In the genomic region with DNA sequence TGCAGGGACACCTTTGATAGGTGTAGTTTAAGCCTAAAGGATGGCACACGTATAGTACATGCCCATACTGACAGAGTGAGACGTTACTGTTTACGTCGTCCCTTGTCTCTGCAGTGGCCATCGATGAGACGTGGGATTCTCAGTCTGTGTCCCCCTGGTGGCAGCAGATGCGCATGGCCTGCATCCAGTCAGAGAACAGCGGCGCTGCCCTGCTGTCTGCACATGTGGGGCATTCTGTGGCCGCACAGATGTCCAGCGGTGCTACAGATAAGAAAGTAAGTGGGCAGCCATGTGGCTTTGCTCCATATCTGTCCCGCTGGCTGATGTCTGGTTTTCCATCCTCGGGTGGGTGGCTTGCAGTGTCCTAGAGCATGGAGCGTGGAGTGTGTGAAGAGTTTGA, we compare ENCODE assay signal across 8 mouse cellular contexts. TPM values are rescaled to one million over a fixed set of nuclear protein-coding genes. Genes with fewer than 3 reads are reported as not detected.
DNase-seq lines count a peak whose midpoint lies in the region; ATAC-seq and TF ChIP-seq lines count a peak whose summit lies in the region.

No protein-coding gene starts in this region.

- H3K4me2 ChIP-seq in forebrain, embryonic 11.5 days (ENCODE audit: low read depth, low read length, severe bottlenecking) = no peak overlapping the region
- no peak overlapping the region for H3K4me2 ChIP-seq in forebrain, embryonic 16.5 days (ENCODE audit: low read length)
- no peak overlapping the region for H3K4me2 ChIP-seq in lung, embryonic 14.5 days
- no peak overlapping the region for H3K4me2 ChIP-seq in liver, embryonic 13.5 days
- no peak overlapping the region for H3K4me2 ChIP-seq in stomach, postnatal 0 days (replicated peaks; ENCODE audit: low read depth)

- peak; percentile 87 for TF ChIP-seq CTCF in lung, embryonic 14.5 days (IDR thresholded peaks at IDR 0.05; ENCODE audit: low read depth)
- TF ChIP-seq CTCF in stomach, postnatal 0 days (IDR thresholded peaks at IDR 0.05; ENCODE audit: low read depth) = peak; percentile 71

- H3K36me3 ChIP-seq in forebrain, embryonic 11.5 days (ENCODE audit: control insufficient read depth, insufficient read depth, low read length) = no peaks in the 10 kb centered on the region; the same call in 1 of the 2 replicates
- H3K36me3 ChIP-seq in forebrain, embryonic 16.5 days (ENCODE audit: control insufficient read depth, insufficient read depth) = peaks cover 21% of the 10 kb centered on the region
- peaks cover 69% of the 10 kb centered on the region for H3K36me3 ChIP-seq in lung, embryonic 14.5 days (ENCODE audit: insufficient read depth)
- H3K36me3 ChIP-seq in liver, embryonic 13.5 days = peaks cover 87% of the 10 kb centered on the region
- peaks cover 28% of the 10 kb centered on the region for H3K36me3 ChIP-seq in stomach, postnatal 0 days (ENCODE audit: control insufficient read depth, insufficient read depth, low read length)

- 0 out of 2 replicates have a peak, but pooled peaks have one; percentile 30 for ATAC-seq in forebrain, embryonic 11.5 days (replicated peaks; ENCODE audit: low FRiP score)
- ATAC-seq in forebrain, embryonic 16.5 days = no peak
- ATAC-seq in lung, embryonic 14.5 days (ENCODE audit: insufficient read depth) = peak; percentile 58; the same call in 1 of the 2 replicates
- peak; percentile 41; the same call in 1 of the 2 replicates for ATAC-seq in liver, embryonic 13.5 days (ENCODE audit: low read depth)
- peak; percentile 48; the same call in 1 of the 2 replicates for ATAC-seq in stomach, postnatal 0 days (ENCODE audit: low FRiP score, low TSS enrichment)
- ATAC-seq in monocyte, adult 5-6 weeks (replicated peaks; ENCODE audit: insufficient number of reproducible peaks, low FRiP score, low TSS enrichment, poor library complexity, severe bottlenecking) = no peak

- no peak for TF ChIP-seq EP300 in stomach, postnatal 0 days (optimal IDR thresholded peaks at IDR 0.05)

- no peak overlapping the region for H3K9ac ChIP-seq in forebrain, embryonic 11.5 days (ENCODE audit: low read length)
- no peak overlapping the region for H3K9ac ChIP-seq in forebrain, embryonic 16.5 days (replicated peaks; ENCODE audit: low read depth, low read length)
- H3K9ac ChIP-seq in lung, embryonic 14.5 days = no peak overlapping the region
- H3K9ac ChIP-seq in liver, embryonic 13.5 days = no peak overlapping the region
- H3K9ac ChIP-seq in stomach, postnatal 0 days (ENCODE audit: low read length) = no peak overlapping the region

- no peaks in the 10 kb centered on the region for H3K9me3 ChIP-seq in forebrain, embryonic 11.5 days (ENCODE audit: control insufficient read depth, low read length)
- H3K9me3 ChIP-seq in forebrain, embryonic 16.5 days (ENCODE audit: control insufficient read depth, low read length) = no peaks in the 10 kb centered on the region
- H3K9me3 ChIP-seq in lung, embryonic 14.5 days (ENCODE audit: low read depth, low read length) = no peaks in the 10 kb centered on the region
- H3K9me3 ChIP-seq in liver, embryonic 13.5 days (replicated peaks) = no peaks in the 10 kb centered on the region
- no peaks in the 10 kb centered on the region for H3K9me3 ChIP-seq in stomach, postnatal 0 days (ENCODE audit: control insufficient read depth, low read length)

- DNase-seq in forebrain, embryonic 11.5 days (ENCODE audit: low spot score) = peak; percentile 58
- DNase-seq in lung, embryonic 14.5 days = peak; percentile 76
- DNase-seq in lung, postnatal 25 days (ENCODE audit: low spot score) = no peak
- DNase-seq in embryo, embryonic 11 days = peak; percentile 66
- DNase-seq in liver, embryonic 13.5 days = peak; percentile 15
- DNase-seq in stomach, postnatal 0 days (ENCODE audit: low spot score) = no peak

- WGBS in forebrain, embryonic 11.5 days = 61% methylated on average over 14 of the region's 14 CpGs
- 62% methylated on average over 14 of the region's 14 CpGs for WGBS in forebrain, embryonic 16.5 days
- WGBS in lung, embryonic 14.5 days = 37% methylated on average over 14 of the region's 14 CpGs
- WGBS in liver, embryonic 13.5 days (ENCODE audit: insufficient replicate concordance) = 64% methylated on average over 14 of the region's 14 CpGs
- WGBS in stomach, postnatal 0 days = 59% methylated on average over 14 of the region's 14 CpGs

- H3K4me1 ChIP-seq in forebrain, embryonic 11.5 days (replicated peaks; ENCODE audit: control insufficient read depth, insufficient read depth, low read length) = no peaks in the 10 kb centered on the region
- no peaks in the 10 kb centered on the region for H3K4me1 ChIP-seq in forebrain, embryonic 16.5 days (replicated peaks; ENCODE audit: control insufficient read depth, insufficient read depth, low read length)
- no peaks in the 10 kb centered on the region for H3K4me1 ChIP-seq in lung, embryonic 14.5 days (ENCODE audit: insufficient read depth)
- no peaks in the 10 kb centered on the region for H3K4me1 ChIP-seq in liver, embryonic 13.5 days (replicated peaks)
- no peaks in the 10 kb centered on the region for H3K4me1 ChIP-seq in stomach, postnatal 0 days (replicated peaks; ENCODE audit: control insufficient read depth, insufficient read depth)

- H3K27me3 ChIP-seq in forebrain, embryonic 11.5 days (ENCODE audit: control insufficient read depth, insufficient read depth, low read length) = no peaks in the 10 kb centered on the region
- no peaks in the 10 kb centered on the region for H3K27me3 ChIP-seq in forebrain, embryonic 16.5 days (replicated peaks; ENCODE audit: control insufficient read depth, insufficient read depth, low read length)
- H3K27me3 ChIP-seq in lung, embryonic 14.5 days (ENCODE audit: insufficient read depth, low read length) = no peaks in the 10 kb centered on the region
- no peaks in the 10 kb centered on the region for H3K27me3 ChIP-seq in liver, embryonic 13.5 days
- H3K27me3 ChIP-seq in stomach, postnatal 0 days (ENCODE audit: control insufficient read depth, insufficient read depth, low read length) = no peaks in the 10 kb centered on the region

- H3K4me3 ChIP-seq in forebrain, embryonic 11.5 days (ENCODE audit: low read depth, low read length) = no peak overlapping the region
- no peak overlapping the region for H3K4me3 ChIP-seq in forebrain, embryonic 16.5 days (replicated peaks; ENCODE audit: low read length)
- H3K4me3 ChIP-seq in lung, embryonic 14.5 days (ENCODE audit: low read depth, low read length) = no peak overlapping the region
- H3K4me3 ChIP-seq in liver, embryonic 13.5 days (replicated peaks) = no peak overlapping the region
- no peak overlapping the region for H3K4me3 ChIP-seq in stomach, postnatal 0 days (ENCODE audit: low read depth, low read length)

- H3K27ac ChIP-seq in forebrain, embryonic 11.5 days (ENCODE audit: low read depth, low read length) = no peak overlapping the region
- H3K27ac ChIP-seq in forebrain, embryonic 16.5 days (ENCODE audit: low read length) = no peak overlapping the region
- no peak overlapping the region for H3K27ac ChIP-seq in lung, embryonic 14.5 days (ENCODE audit: low read depth)
- H3K27ac ChIP-seq in liver, embryonic 13.5 days = no peak overlapping the region
- H3K27ac ChIP-seq in stomach, postnatal 0 days (replicated peaks) = no peak overlapping the region

RNA-seq across cellular contexts. Expression of a gene that starts 58.6 kb away (rescaled TPM):
- polyA plus RNA-seq in forebrain, embryonic 11.5 days (2014; fragmentation: Nextera tagmentation; extraction: Ambion mirVana) = 23.5 and 23.9 TPM in 2 replicates
- polyA plus RNA-seq in forebrain, embryonic 16.5 days (2015; fragmentation: Nextera tagmentation; extraction: Ambion mirVana) = 29.0 and 30.2 TPM in 2 replicates
- polyA plus RNA-seq in lung, embryonic 14.5 days (2014; fragmentation: Nextera tagmentation; extraction: Ambion mirVana) = 21.9 and 22.0 TPM in 2 replicates
- polyA plus RNA-seq in liver, embryonic 13.5 days (2015; fragmentation: Nextera tagmentation; extraction: Ambion mirVana) = 12.2 and 15.2 TPM in 2 replicates
- polyA plus RNA-seq in stomach, postnatal 0 days (2015; fragmentation: Nextera tagmentation; extraction: Ambion mirVana) = 12.0 and 13.1 TPM in 2 replicates
- total RNA-seq in monocyte, adult 5-6 weeks (2017) = 36.1 to 43.1 TPM (median 36.5 TPM) in 3 replicates

Comparison
In these comparisons a context has a peak if more than half of its experiments do, and no peak if none do; other contexts are left out.
1. ATAC-seq: peak in forebrain, embryonic 11.5 days (single experiment), lung, embryonic 14.5 days (single experiment), liver, embryonic 13.5 days (single experiment) and stomach, postnatal 0 days (single experiment); none in forebrain, embryonic 16.5 days (single experiment) and monocyte, adult 5-6 weeks (single experiment).
2. DNase-seq: peak in forebrain, embryonic 11.5 days (single experiment), lung, embryonic 14.5 days (single experiment), embryo, embryonic 11 days (single experiment) and liver, embryonic 13.5 days (single experiment); none in lung, postnatal 25 days (single experiment) and stomach, postnatal 0 days (single experiment).